Mouse (Mus musculus) limb, embryonic 14.5 days (tissue): ENCODE measurements around the gene Ltc4s. TPM values are rescaled to one million over a fixed set of nuclear protein-coding genes. Genes with fewer than 3 reads are reported as not detected.

Experiments
- ATAC-seq: fragments of 200-750 bp; cut with Nextera tagmentation; 2 replicates; pipeline ENCODE4 v1.8.0; 2017; ENCODE audit warnings: low read depth, moderate number of reproducible peaks, moderate TSS enrichment; ENCODE audit not compliant: low FRiP score
- DNase-seq: peaks from one replicate; pipeline ENCODE4 v3.0.0-alpha.2; 2015; ENCODE audit warnings: low spot score
- H3K27ac ChIP-seq: fragments of 300-500 bp; sonication (generic); replicated peaks from 2 replicates; pipeline ENCODE4 v1.5.1; 2014; ENCODE audit warnings: low read depth, mild to moderate bottlenecking, low read length, moderate library complexity, mixed read lengths
- H3K27me3 ChIP-seq: fragments of 300-500 bp; sonication (generic); 2 replicates; pipeline ENCODE4 v1.6.1; 2014; ENCODE audit warnings: low read length, mixed read lengths; ENCODE audit not compliant: control insufficient read depth, insufficient read depth
- H3K36me3 ChIP-seq: fragments of 300-500 bp; sonication (generic); 2 replicates; pipeline ENCODE4 v1.6.1; 2014; ENCODE audit warnings: mild to moderate bottlenecking, low read length, moderate library complexity, mixed read lengths; ENCODE audit not compliant: control insufficient read depth, insufficient read depth
- H3K4me1 ChIP-seq: fragments of 300-500 bp; sonication (generic); 2 replicates; pipeline ENCODE4 v1.6.1; 2014; ENCODE audit warnings: antibody characterized with exemption, low read length, mixed read lengths; ENCODE audit not compliant: control insufficient read depth, insufficient read depth
- H3K4me2 ChIP-seq: fragments of 300-500 bp; sonication (generic); replicated peaks from 2 replicates; pipeline ENCODE4 v1.6.1; 2014; ENCODE audit warnings: low read depth, mild to moderate bottlenecking, low read length, moderate library complexity; ENCODE audit not compliant: severe bottlenecking
- H3K4me3 ChIP-seq: fragments of 300-500 bp; sonication (generic); replicated peaks from 2 replicates; pipeline ENCODE4 v1.5.1; 2014; ENCODE audit warnings: low read length
- H3K9ac ChIP-seq: fragments of 300-500 bp; sonication (generic); 2 replicates; pipeline ENCODE4 v1.6.1; 2014; ENCODE audit warnings: mild to moderate bottlenecking, low read depth, low read length, moderate library complexity; ENCODE audit not compliant: severe bottlenecking
- H3K9me3 ChIP-seq: fragments of 300-500 bp; sonication (generic); 2 replicates; pipeline ENCODE4 v1.6.1; 2016; ENCODE audit warnings: low read length; ENCODE audit not compliant: control insufficient read depth
- POLR2A ChIP-seq: fragments of 200-500 bp; IDR thresholded peaks from 2 replicates; pipeline ENCODE4 v1.8.0; 2012; ENCODE audit warnings: inconsistent platforms, mild to moderate bottlenecking, moderate library complexity, borderline replicate concordance; ENCODE audit not compliant: insufficient read depth, insufficient read length; ENCODE audit errors: extremely low read depth
- WGBS: fragments of 180-500 bp; shearing (Covaris S2); extraction: QIAGEN DNeasy Blood & Tissue Kit; methylation state at CpG from one replicate; pipeline ENCODE4 v1.1.7; 2014; 5-methylcytosine and 5-hydroxymethylcytosine counted together
- polyA plus RNA-seq, 2 experiments: library from polyadenylated mRNA; depleted of rRNA in 1 of 2; stranded (reverse) in 1 of 2; unstranded in 1 of 2; fragments of >200 nt; fragmentation: Nextera tagmentation in 1 of 2; extraction: Ambion mirVana in 1 of 2; gene quantifications; 2 replicates each; pipeline versions ENCODE4 v1.2.1 to v1.2.3; 2012 to 2014

The Ltc4s gene
- polyA plus RNA-seq, 2 experiments, result 3.9 to 4.0 TPM

- ATAC-seq (no peak), DNase-seq (no peak)
- Histone ChIP-seq H3K4me1 (no peaks in the 10 kb centered on the region), H3K27me3 (no peaks in the 10 kb centered on the region), H3K9ac (no peak overlapping the region), H3K4me3 (no peak overlapping the region), H3K36me3 (peaks cover 50% of the 10 kb centered on the region), H3K27ac (no peak overlapping the region), H3K9me3 (no peaks in the 10 kb centered on the region), H3K4me2 (no peak overlapping the region)
- no peak for TF ChIP-seq POLR2A
- 83% methylated on average over 4 of the region's 5 CpGs for WGBS
Observed at GRCm38 (mm10) chr11:50198219-50198846, 40.1 kb downstream of the Ltc4s start.

- Histone ChIP-seq H3K27ac (no peak overlapping the region), H3K9me3 (no peaks in the 10 kb centered on the region), H3K36me3 (peaks cover 43% of the 10 kb centered on the region), H3K4me3 (no peak overlapping the region), H3K27me3 (no peaks in the 10 kb centered on the region), H3K4me2 (no peak overlapping the region), H3K4me1 (no peaks in the 10 kb centered on the region), H3K9ac (no peak overlapping the region)
- DNase-seq (no peak), ATAC-seq (no peak)
- TF ChIP-seq POLR2A, result no peak
- 87% methylated on average over 4 of the region's 4 CpGs for WGBS
Observed at GRCm38 (mm10) chr11:50197500-50197899, 40.9 kb downstream of the Ltc4s start.

- peaks cover 16% of the 10 kb centered on the region for H3K36me3 ChIP-seq
Observed at GRCm38 (mm10) chr11:50194793-50195192, 43.6 kb downstream of the Ltc4s start.

GRCm38 (mm10) chr11:50194070-50194469 is 44.3 kb downstream of the Ltc4s start:
- H3K4me2 ChIP-seq, result no peak overlapping the region
- H3K4me3 ChIP-seq, result no peak overlapping the region
- H3K4me1 ChIP-seq, result no peaks in the 10 kb centered on the region
- no peak for ATAC-seq
- no peaks in the 10 kb centered on the region for H3K9me3 ChIP-seq
- WGBS, result 66% methylated on average over 7 of the region's 7 CpGs
- TF ChIP-seq POLR2A, result no peak
- H3K9ac ChIP-seq, result no peak overlapping the region
- H3K27ac ChIP-seq, result no peak overlapping the region
- no peak for DNase-seq
- H3K36me3 ChIP-seq, result peaks cover 8% of the 10 kb centered on the region
- no peaks in the 10 kb centered on the region for H3K27me3 ChIP-seq

More at GRCm38 (mm10) chr11:50194793-50195192, 43.6 kb downstream of the Ltc4s start:
- Histone ChIP-seq H3K27me3 (no peaks in the 10 kb centered on the region), H3K27ac (no peak overlapping the region), H3K9ac (no peak overlapping the region), H3K4me2 (no peak overlapping the region), H3K4me1 (no peaks in the 10 kb centered on the region), H3K4me3 (no peak overlapping the region), H3K9me3 (no peaks in the 10 kb centered on the region)
- no peak for ATAC-seq
- 81% methylated on average over 4 of the region's 4 CpGs for WGBS
- no peak for TF ChIP-seq POLR2A
- DNase-seq, result no peak

- H3K9me3 ChIP-seq, result no peaks in the 10 kb centered on the region
- H3K4me1 ChIP-seq, result no peaks in the 10 kb centered on the region
- H3K36me3 ChIP-seq, result peaks cover 11% of the 10 kb centered on the region; the same call in 1 of the 2 replicates
- H3K4me3 ChIP-seq, result no peak overlapping the region
- no peak overlapping the region for H3K9ac ChIP-seq
- no peaks in the 10 kb centered on the region for H3K27me3 ChIP-seq
- ATAC-seq (no peak), DNase-seq (no peak)
- TF ChIP-seq POLR2A, result no peak
- H3K27ac ChIP-seq, result no peak overlapping the region
- WGBS, result 69% methylated on average over 3 of the region's 3 CpGs
- H3K4me2 ChIP-seq, result no peak overlapping the region
Observed at GRCm38 (mm10) chr11:50192278-50192677, 46.1 kb downstream of the Ltc4s start.
